Mouse (Mus musculus): ENCODE results near the gene Susd4.

DNA sequence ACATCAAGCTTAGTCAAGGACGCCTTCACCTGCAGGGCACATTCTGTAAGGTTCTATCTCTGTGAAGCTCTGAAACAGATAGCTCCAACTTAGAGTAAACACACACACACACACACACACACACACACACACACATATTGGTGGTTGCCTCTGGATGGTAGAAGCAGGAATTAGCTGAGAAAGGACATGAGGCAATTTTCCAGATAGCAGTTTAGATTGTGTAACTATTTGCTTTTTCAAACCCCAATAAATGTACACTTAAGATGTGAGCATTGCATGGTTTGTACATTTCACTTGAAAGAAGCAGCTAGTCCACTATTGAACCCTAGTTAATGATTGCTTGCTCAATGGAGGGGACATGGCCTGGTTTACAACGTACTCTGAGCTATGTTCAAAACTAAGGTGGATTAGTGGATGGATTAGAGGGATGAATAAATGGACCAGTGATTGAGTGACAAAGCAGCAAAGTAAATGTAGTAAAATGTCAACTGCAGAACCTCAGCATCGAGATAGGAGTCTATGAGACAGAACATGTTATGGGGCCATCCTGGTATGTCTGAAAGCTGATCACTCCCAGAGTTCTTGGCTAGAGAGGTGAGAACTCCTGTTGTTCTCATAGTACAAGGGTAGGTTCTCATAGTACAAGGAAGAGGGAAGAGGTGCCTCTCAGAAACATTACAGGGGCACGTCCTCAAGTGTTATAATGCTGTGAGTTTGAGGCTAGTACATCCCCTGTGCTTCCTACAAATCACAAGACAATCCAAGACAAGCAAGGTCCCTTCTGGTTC lies 150.7 kb downstream of the Susd4 start:
- no peak for TF ChIP-seq CTCF (IDR thresholded peaks at IDR 0.05; ENCODE audit: low read depth, low read length)
- TF ChIP-seq TAL1 (conservative IDR thresholded peaks at IDR 0.05; ENCODE audit: low read depth, low read length): no peak
- TF ChIP-seq GATA1 (IDR thresholded peaks at IDR 0.05; ENCODE audit: borderline replicate concordance, low read length): no peak
- TF ChIP-seq POLR2AphosphoS5 (IDR thresholded peaks at IDR 0.05; ENCODE audit: insufficient replicate concordance, low read depth, low read length): no peak

Measured in G1E (cell line).